In genomic region chr10:66912440-66912839, GRCm38 (mm10) we compare ENCODE assay signal across 15 mouse cellular contexts.
"Had no signal": no experiment of that assay in that cellular context is flagged by ENCODE, and none has a peak within 500 bp of the region (broad histone marks: within the 10 kb centered on the region; RNA-seq: fewer than 3 reads in every experiment).

No protein-coding gene starts in this region.

- H3K9ac ChIP-seq: limb, embryonic 12.5 days; limb, embryonic 15.5 days; liver, embryonic 14.5 days; liver, postnatal 0 days; lung, embryonic 14.5 days; midbrain, embryonic 12.5 days; midbrain, embryonic 15.5 days; neural tube, embryonic 12.5 days; neural tube, embryonic 15.5 days had no signal

- ATAC-seq: liver, postnatal 0 days; midbrain, embryonic 15.5 days had no signal

- H3K9me3 ChIP-seq: limb, embryonic 12.5 days; limb, embryonic 15.5 days; midbrain, embryonic 12.5 days; midbrain, embryonic 15.5 days; neural tube, embryonic 12.5 days; neural tube, embryonic 15.5 days had no signal

- H3K27ac ChIP-seq: limb, embryonic 12.5 days; liver, embryonic 14.5 days; midbrain, embryonic 12.5 days; midbrain, embryonic 15.5 days; neural tube, embryonic 12.5 days; neural tube, embryonic 15.5 days had no signal

- H3K4me3 ChIP-seq: limb, embryonic 12.5 days; limb, embryonic 15.5 days; midbrain, embryonic 12.5 days; midbrain, embryonic 15.5 days; neural tube, embryonic 12.5 days; neural tube, embryonic 15.5 days had no signal

- DNase-seq: kidney, adult 2 months; kidney, postnatal 10 days; left cerebral cortex, postnatal 4 days; liver, postnatal 0 days; lung, embryonic 14.5 days; right cerebral cortex, adult 18-20 months; right cerebral cortex, postnatal 25 days; thymus, postnatal 25 days had no signal

- H3K36me3 ChIP-seq: limb, embryonic 12.5 days; limb, embryonic 15.5 days; midbrain, embryonic 12.5 days; midbrain, embryonic 15.5 days; neural tube, embryonic 12.5 days; neural tube, embryonic 15.5 days had no signal

- H3K27me3 ChIP-seq: limb, embryonic 15.5 days; midbrain, embryonic 15.5 days; neural tube, embryonic 12.5 days; neural tube, embryonic 15.5 days had no signal

- H3K4me2 ChIP-seq: limb, embryonic 15.5 days; lung, embryonic 14.5 days; midbrain, embryonic 12.5 days; midbrain, embryonic 15.5 days; neural tube, embryonic 12.5 days; neural tube, embryonic 15.5 days had no signal
